Mouse (Mus musculus) bone marrow, adult 2 months (tissue): Measurements from ENCODE around the gene B9d1.
A peak's percentile ranks its signal among the peaks of the same experiment; 100 is the strongest.

Source experiments
- CTCF ChIP-seq: fragments of 200-500 bp; IDR thresholded peaks from 2 replicates; pipeline ENCODE4 v1.5.1; 2011; ENCODE audit warnings: low read length, control low read depth; ENCODE audit not compliant: control insufficient read depth, insufficient read depth
- POLR2A ChIP-seq: fragments of 200-500 bp; IDR thresholded peaks from 2 replicates; pipeline ENCODE4 v1.6.1; 2011; ENCODE audit warnings: low read depth, mild to moderate bottlenecking, control low read depth, low read length, borderline replicate concordance; ENCODE audit not compliant: control insufficient read depth

DNA sequence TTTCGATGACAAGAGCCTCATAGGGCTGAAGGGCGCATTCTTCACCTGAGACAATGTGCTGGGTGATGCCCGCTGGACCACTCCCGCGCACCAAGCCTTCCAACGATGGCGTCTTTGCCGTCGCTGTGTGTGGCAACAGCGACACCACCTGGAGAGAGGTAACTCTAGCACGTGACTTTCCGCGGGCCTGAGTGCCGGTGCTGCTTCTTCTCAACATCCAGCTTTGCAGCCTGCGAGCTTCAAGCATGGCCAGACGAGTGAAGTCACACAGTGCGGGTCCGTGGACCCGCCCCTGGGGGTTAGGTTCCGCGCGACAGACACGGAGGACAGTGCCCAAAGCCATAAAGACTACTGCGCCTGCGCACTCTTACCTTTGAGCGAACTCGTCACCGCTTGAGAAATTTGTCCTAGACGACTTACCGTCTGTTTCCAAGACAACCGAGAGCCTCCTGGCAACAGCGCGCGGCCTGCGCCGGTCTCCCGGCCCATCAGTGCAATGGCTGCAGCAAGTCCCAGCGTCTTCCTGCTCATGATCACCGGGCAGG lies at the start of gene B9d1:
- TF ChIP-seq CTCF: peak; percentile 99
- TF ChIP-seq POLR2A: peak; percentile 38; the same call in 1 of the 2 replicates
